Mouse (Mus musculus) forebrain, embryonic 12.5 days (tissue): ENCODE results near the gene Sycn. TPM values are rescaled to one million over a fixed set of nuclear protein-coding genes. Genes with fewer than 3 reads are reported as not detected.

ENCODE experiments used
- ATAC-seq: fragments of 200-750 bp; cut with Nextera tagmentation; 2 replicates; pipeline ENCODE4 v1.8.0; 2017; ENCODE audit warnings: moderate TSS enrichment; ENCODE audit not compliant: low FRiP score
- H3K27ac ChIP-seq: fragments of 300-500 bp; sonication (generic); 2 replicates; pipeline ENCODE4 v1.5.1; 2016; ENCODE audit warnings: mild to moderate bottlenecking
- H3K27me3 ChIP-seq: fragments of 300-500 bp; sonication (generic); 2 replicates; pipeline ENCODE4 v1.6.1; 2016; ENCODE audit warnings: mild to moderate bottlenecking
- H3K36me3 ChIP-seq: fragments of 300-500 bp; sonication (generic); replicated peaks from 2 replicates; pipeline ENCODE4 v1.6.1; 2016; ENCODE audit warnings: mild to moderate bottlenecking
- H3K4me1 ChIP-seq: fragments of 300-500 bp; sonication (generic); 2 replicates; pipeline ENCODE4 v1.6.1; 2016
- H3K4me2 ChIP-seq: fragments of 300-500 bp; sonication (generic); 2 replicates; pipeline ENCODE4 v1.6.1; 2016; ENCODE audit warnings: mild to moderate bottlenecking, moderate library complexity
- H3K4me3 ChIP-seq: fragments of 300-500 bp; sonication (generic); replicated peaks from 2 replicates; pipeline ENCODE4 v1.5.1; 2016; ENCODE audit warnings: mild to moderate bottlenecking
- H3K9ac ChIP-seq: fragments of 300-500 bp; sonication (generic); 2 replicates; pipeline ENCODE4 v1.6.1; 2016; ENCODE audit warnings: mild to moderate bottlenecking
- H3K9me3 ChIP-seq: fragments of 300-500 bp; sonication (generic); 2 replicates; pipeline ENCODE4 v1.6.1; 2016
- WGBS: fragments of 180-500 bp; shearing (Covaris S2); methylation state at CpG from one replicate; pipeline ENCODE4 v1.1.7; 2016; 5-methylcytosine and 5-hydroxymethylcytosine counted together
- polyA plus RNA-seq: library from polyadenylated mRNA; unstranded; fragments of >200 nt; fragmentation: Nextera tagmentation; extraction: Ambion mirVana; gene quantifications from 2 replicates; pipeline ENCODE4 v1.2.1, GENCODE M21; 2016

The Sycn gene
- polyA plus RNA-seq, 1 experiment from 2014 or later = not detected

DNA sequence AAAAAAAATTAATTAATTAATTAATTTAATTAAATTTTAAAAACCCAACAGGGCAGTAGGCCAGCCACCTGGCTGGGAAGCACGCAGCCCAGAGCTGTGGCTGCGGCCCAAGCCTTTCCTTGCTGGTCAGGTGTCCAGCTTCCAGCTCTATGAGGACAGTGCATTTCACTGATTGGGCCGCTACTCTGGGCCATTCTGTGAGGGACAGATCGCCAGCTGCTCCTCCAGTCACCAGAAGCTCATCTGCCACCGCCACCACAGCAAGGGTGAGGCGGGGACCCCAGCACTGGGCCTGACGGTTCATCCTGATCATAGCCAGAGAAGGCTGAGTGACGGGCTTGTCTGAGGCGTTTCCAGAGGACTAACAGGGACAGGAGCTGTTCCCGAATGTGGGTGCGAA is 21.3 kb downstream of the Sycn start:
- Histone ChIP-seq H3K27me3 (no peaks in the 10 kb centered on the region), H3K4me3 (no peak overlapping the region), H3K9ac (no peak overlapping the region), H3K4me1 (no peaks in the 10 kb centered on the region), H3K9me3 (no peaks in the 10 kb centered on the region), H3K36me3 (peaks cover 83% of the 10 kb centered on the region), H3K4me2 (no peak overlapping the region), H3K27ac (no peak overlapping the region)
- ATAC-seq = no peak
- 92% methylated on average over 11 of the region's 11 CpGs for WGBS

DNA sequence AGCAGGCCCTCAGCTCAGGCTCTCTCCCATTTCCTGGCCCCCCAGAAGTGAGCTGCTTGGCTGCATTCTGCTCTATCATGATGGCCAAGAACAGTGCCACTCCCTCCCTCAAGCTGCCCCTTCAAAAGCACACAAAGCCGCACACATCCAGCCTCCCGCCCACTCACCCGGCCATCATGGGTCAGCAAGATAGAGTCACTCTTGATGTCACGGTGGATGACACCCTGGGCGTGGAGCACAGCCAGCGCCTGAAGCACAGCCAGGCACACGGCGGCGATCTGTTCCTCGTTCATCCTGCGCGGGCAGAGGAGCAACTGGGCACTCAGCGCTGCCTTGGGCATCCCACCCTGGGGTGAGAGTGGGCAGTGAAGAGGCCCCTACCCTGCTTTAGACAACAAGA is 21.7 kb downstream of the Sycn start:
- H3K4me1 ChIP-seq = no peaks in the 10 kb centered on the region
- WGBS = 94% methylated on average over 13 of the region's 13 CpGs
- H3K27ac ChIP-seq = no peak overlapping the region
- H3K9ac ChIP-seq = no peak overlapping the region
- H3K36me3 ChIP-seq = peaks cover 87% of the 10 kb centered on the region
- H3K4me3 ChIP-seq = no peak overlapping the region
- no peaks in the 10 kb centered on the region for H3K27me3 ChIP-seq
- no peak overlapping the region for H3K4me2 ChIP-seq
- ATAC-seq = no peak
- no peaks in the 10 kb centered on the region for H3K9me3 ChIP-seq

DNA sequence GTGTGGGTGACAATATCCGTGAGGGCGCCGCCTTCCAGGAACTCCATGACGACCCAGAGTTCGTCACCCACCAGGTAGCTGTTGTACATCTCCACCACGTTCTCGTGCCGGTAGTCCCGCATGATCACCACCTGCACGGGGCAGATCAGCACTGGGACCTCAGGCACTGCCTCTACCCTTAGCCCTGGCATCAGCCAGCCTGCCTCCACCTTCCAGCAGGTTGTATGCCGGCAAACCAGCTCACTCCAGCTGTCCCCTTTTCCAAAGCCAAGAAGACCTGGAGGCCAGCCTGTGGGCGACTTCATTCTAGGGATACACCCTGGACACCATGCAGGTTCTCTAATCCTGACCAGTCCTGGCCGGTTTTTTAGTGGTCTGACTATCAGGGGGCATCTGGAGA is 22.3 kb downstream of the Sycn start:
- H3K36me3 ChIP-seq = peaks cover 93% of the 10 kb centered on the region
- no peak for ATAC-seq
- WGBS = 94% methylated on average over 13 of the region's 13 CpGs

DNA sequence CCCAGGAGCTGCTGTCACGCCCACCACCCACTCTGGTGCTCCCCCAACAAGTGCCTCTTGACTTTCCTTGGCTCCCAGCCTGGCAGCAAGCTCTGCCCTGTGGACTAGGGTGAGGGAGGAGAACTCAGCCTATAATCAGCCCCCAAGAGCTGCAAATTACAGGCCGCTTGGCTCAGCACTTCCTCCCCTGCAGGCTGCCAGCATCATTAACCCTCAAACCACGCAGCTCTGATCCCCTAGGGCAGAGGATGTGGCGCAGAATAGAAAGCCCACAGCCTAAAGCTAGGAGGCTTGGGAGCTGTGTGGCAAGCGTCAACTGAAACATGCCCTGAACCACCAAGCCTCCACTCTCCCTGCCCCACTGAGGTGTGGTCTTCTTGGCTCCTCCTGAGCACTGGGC is 24.7 kb downstream of the Sycn start:
- no peak for ATAC-seq
- WGBS = 86% methylated on average over 5 of the region's 5 CpGs

More for the DNA sequence above, 22.3 kb downstream of the Sycn start:
- H3K9ac ChIP-seq = no peak overlapping the region
- H3K27me3 ChIP-seq = no peaks in the 10 kb centered on the region
- H3K4me2 ChIP-seq = no peak overlapping the region
- no peak overlapping the region for H3K4me3 ChIP-seq
- H3K4me1 ChIP-seq = no peaks in the 10 kb centered on the region
- no peaks in the 10 kb centered on the region for H3K9me3 ChIP-seq
- H3K27ac ChIP-seq = no peak overlapping the region

DNA sequence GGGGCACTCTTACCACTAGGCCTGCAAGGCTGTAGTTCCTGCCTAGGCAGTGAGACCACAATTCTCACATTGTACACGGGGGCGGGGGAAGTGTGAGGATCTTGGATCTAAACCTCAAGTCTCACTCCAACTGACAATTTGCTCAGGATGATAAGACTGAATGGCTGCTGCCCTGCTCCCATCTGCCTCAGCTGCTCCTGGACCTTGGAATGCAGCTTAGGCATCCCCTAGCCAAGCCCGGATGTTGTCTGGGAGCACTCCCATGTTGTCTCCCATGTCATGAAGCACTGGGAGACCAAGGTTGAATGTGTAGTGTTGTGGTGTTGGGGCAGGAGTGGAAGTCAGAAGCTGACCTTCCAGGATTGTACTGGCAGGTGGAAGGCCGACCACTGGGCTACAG is 26.9 kb downstream of the Sycn start:
- Histone ChIP-seq H3K27me3 (no peaks in the 10 kb centered on the region), H3K27ac (no peak overlapping the region), H3K36me3 (peaks cover 65% of the 10 kb centered on the region), H3K9me3 (no peaks in the 10 kb centered on the region), H3K4me2 (no peak overlapping the region), H3K9ac (no peak overlapping the region), H3K4me1 (peaks cover 9% of the 10 kb centered on the region; the same call in 1 of the 2 replicates), H3K4me3 (no peak overlapping the region)
- WGBS = 85% methylated on average over 4 of the region's 4 CpGs
- no peak for ATAC-seq

More for the DNA sequence above, 24.7 kb downstream of the Sycn start:
- H3K4me3 ChIP-seq = no peak overlapping the region
- H3K36me3 ChIP-seq = peaks cover 83% of the 10 kb centered on the region
- H3K4me2 ChIP-seq = no peak overlapping the region
- no peaks in the 10 kb centered on the region for H3K27me3 ChIP-seq
- H3K9ac ChIP-seq = no peak overlapping the region
- H3K9me3 ChIP-seq = no peaks in the 10 kb centered on the region
- no peaks in the 10 kb centered on the region for H3K4me1 ChIP-seq
- no peak overlapping the region for H3K27ac ChIP-seq

DNA sequence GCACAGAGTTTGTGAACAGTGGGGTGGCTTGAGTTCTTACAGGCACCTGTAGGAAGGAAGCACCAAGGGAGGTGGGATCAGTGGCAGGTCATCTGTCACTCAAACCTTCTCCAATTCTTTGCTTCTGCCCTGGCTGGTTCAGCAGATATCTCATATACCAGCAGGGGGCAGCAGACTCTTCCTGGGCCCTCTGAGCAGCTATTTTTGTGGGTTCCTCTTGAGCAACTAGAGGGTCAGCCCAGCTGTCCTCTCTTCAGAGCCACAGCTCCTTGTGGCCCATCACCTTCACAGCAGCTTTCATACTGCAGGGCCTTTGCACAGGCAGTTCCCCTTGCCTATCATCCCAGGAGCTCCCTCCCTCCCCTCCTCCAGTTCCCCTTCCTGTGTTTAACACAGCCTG is 27.6 kb downstream of the Sycn start:
- Histone ChIP-seq H3K4me3 (no peak overlapping the region), H3K27me3 (no peaks in the 10 kb centered on the region), H3K36me3 (peaks cover 58% of the 10 kb centered on the region), H3K4me2 (no peak overlapping the region), H3K4me1 (peaks cover 9% of the 10 kb centered on the region; the same call in 1 of the 2 replicates), H3K9ac (no peak overlapping the region), H3K9me3 (no peaks in the 10 kb centered on the region), H3K27ac (no peak overlapping the region)
- ATAC-seq = no peak

DNA sequence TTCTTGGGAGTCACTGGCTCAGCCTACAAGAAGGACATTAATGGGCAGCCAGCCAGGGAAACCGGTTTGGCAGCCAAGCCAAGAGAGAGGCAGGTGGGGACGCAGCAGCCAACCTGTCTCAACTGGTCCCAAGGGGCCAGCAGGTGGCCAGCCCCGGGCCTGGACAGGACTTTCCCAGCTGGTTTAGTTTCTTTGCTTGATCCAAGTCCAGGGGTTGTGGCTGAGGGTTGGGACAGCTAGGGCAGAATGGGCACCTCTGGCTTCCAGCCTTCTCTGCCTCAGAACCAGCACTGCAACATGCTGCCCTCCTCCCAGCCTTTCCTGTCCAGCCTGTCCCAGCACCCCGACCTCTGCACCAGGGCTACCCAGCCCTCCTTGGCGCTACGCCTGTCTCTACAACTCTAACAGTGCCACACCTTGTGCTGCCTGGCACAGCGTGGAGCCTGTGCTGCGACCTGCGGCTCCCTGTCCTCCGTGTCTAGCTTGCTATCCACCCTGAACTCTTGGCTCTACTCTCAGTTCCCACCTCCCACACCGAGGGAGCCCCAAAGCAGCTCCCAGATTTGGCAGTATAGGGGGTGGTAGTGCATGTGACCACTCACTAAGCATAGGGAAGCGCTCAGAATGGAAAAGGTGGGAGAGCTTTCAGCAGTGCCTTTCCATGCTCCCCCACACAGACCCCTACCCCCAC is 29.8 kb downstream of the Sycn start:
- Histone ChIP-seq H3K9me3 (no peaks in the 10 kb centered on the region), H3K9ac (no peak overlapping the region), H3K4me2 (no peak overlapping the region), H3K4me1 (peaks cover 9% of the 10 kb centered on the region; the same call in 1 of the 2 replicates), H3K27ac (no peak overlapping the region), H3K4me3 (no peak overlapping the region), H3K27me3 (no peaks in the 10 kb centered on the region), H3K36me3 (peaks cover 36% of the 10 kb centered on the region)
- no peak for ATAC-seq
- 85% methylated on average over 12 of the region's 12 CpGs for WGBS

DNA sequence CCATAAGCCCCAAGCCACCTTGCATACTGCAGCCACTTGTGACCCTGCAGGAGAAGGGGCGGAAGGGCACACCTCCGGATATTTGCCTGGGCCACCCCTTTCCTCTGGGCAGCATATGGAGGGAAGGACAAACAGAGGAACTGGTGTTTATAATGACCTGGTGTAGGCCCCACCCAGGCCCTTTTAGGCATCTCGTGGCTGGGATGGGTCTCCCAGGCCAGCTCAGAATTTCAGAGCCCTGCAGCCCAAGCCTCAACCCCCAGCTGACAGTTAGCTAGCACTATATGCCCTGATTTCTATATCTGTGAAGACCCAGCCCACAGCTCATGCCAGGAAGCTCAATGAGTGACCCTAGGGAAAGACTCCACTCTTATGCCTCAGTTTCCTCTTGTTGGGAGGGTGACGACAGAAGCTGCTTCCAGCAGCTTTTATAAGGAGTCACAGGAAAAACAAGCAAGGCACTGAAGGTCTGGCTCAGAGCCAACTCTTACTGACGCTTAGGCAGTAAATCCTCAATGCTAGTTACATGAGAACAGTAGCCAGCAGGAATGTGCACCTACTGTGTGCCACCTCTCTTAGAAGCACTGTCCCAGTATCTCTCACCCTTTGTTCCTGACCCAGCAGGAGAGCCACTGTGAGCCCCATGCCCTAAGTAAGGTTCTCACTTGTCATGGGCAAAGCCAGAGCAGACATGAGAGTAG is 30.4 kb downstream of the Sycn start:
- no peak overlapping the region for H3K4me3 ChIP-seq
- H3K27me3 ChIP-seq = no peaks in the 10 kb centered on the region
- no peaks in the 10 kb centered on the region for H3K9me3 ChIP-seq
- peaks cover 9% of the 10 kb centered on the region; the same call in 1 of the 2 replicates for H3K4me1 ChIP-seq
- 54% methylated on average over 5 of the region's 5 CpGs for WGBS
- H3K27ac ChIP-seq = no peak overlapping the region
- H3K36me3 ChIP-seq = peaks cover 29% of the 10 kb centered on the region
- no peak overlapping the region for H3K4me2 ChIP-seq
- H3K9ac ChIP-seq = no peak overlapping the region
- no peak for ATAC-seq

DNA sequence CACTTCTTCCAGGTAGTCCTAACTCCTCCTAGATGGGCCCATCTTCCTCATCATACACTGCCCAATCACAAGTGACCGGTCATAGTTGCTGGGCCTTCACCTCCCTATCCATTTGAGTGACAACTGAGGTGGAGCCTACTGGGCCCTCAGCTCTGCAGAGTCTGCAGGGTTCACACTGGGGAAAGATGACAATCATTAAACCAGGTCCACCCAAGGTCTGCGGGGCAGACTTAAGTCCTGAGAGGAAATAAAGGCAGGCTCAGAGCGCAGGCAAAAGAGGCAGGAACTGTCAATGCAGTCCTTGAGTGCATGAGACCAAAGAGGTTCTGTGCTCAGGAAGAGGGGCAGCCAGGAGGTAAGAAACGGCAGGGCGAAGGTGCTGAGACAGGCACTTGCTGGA is 32.0 kb downstream of the Sycn start:
- H3K27ac ChIP-seq = no peak overlapping the region
- H3K4me3 ChIP-seq = no peak overlapping the region
- H3K36me3 ChIP-seq = peaks cover 14% of the 10 kb centered on the region
- no peaks in the 10 kb centered on the region for H3K9me3 ChIP-seq
- H3K9ac ChIP-seq = no peak overlapping the region
- no peak overlapping the region for H3K4me2 ChIP-seq
- no peaks in the 10 kb centered on the region for H3K27me3 ChIP-seq
- ATAC-seq = no peak
- H3K4me1 ChIP-seq = peaks cover 16% of the 10 kb centered on the region
- WGBS = 86% methylated on average over 5 of the region's 5 CpGs

DNA sequence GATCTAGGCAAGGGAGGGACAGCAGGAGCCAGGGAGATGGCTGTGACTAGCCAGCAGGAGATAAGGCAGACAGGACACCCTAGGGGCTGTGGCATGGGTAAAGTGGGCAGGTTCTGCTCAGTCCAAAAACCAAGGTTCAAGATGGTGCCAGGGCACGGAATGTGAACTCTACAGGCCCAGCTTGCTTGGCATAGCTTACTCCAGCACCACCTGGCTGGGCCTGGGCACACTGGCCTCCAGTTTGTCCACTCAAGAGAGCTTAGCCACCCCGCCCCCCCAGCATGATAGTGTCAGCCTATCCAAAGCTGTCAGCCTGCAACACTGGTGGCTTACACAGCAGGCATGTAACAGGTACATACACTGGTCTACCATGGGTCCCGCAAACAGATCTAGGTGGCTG is 32.6 kb downstream of the Sycn start:
- H3K9ac ChIP-seq = no peak overlapping the region
- no peaks in the 10 kb centered on the region for H3K9me3 ChIP-seq
- H3K36me3 ChIP-seq = peaks cover 9% of the 10 kb centered on the region; the same call in 1 of the 2 replicates
- WGBS = 98% methylated on average over 3 of the region's 3 CpGs
- no peaks in the 10 kb centered on the region for H3K27me3 ChIP-seq
- no peak for ATAC-seq
- H3K4me2 ChIP-seq = no peak overlapping the region
- no peak overlapping the region for H3K27ac ChIP-seq
- H3K4me1 ChIP-seq = peaks cover 16% of the 10 kb centered on the region
- no peak overlapping the region for H3K4me3 ChIP-seq

DNA sequence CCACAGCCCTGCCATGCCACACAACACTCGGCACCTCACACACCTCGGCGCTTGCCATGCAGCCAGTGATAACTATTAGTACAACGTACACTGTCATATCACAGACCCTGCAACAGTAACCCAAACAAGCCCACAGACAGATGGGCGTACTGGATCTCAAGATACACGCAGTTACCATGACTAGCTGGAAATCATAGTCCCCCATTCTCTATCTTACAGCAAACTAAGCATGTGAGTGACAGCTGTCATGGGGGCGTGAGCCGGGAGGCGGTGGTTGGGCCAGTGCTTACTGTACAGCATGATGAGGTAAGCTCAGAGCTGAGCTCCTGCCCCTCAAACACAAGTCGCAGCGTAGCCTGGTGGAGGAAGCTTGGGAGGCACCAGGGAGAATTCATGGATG is 34.9 kb downstream of the Sycn start:
- Histone ChIP-seq H3K4me3 (no peak overlapping the region), H3K4me2 (no peak overlapping the region), H3K27me3 (no peaks in the 10 kb centered on the region), H3K36me3 (peaks cover 4% of the 10 kb centered on the region; the same call in 1 of the 2 replicates), H3K4me1 (peaks cover 25% of the 10 kb centered on the region), H3K27ac (no peak overlapping the region), H3K9me3 (no peaks in the 10 kb centered on the region), H3K9ac (no peak overlapping the region)
- ATAC-seq = no peak
- WGBS = 93% methylated on average over 11 of the region's 11 CpGs

DNA sequence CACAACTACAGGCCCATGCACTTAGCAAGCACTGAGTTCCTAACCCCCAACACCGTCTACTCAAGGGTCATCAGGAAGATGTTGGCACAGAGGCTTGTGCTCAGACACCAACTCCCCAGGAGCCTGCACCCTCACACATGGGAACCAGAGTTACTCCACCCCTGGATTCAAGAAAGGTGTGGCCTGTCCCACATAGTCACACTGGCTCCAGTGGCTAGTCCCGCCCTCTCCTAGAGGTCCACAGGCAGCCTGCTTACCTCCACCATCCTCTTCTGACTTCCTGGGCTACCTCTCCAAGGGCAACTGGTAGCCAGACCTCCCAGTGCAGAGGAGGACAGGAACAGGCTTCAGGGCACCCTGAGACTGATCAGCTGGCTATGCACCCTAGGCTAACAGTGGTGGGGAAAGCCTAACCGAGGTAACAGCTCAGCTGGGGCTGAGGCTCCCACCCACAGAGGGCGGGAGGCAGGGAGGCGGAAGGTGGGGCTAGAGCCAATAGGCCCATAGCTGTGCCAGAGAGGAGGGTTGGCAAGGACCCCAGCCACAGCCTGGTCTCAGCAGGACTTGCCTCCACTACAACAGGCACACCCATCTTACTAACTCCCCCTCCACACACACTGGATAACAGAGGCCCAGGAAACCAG is 35.7 kb downstream of the Sycn start:
- Histone ChIP-seq H3K9ac (no peak overlapping the region), H3K27ac (no peak overlapping the region), H3K36me3 (peaks cover 4% of the 10 kb centered on the region; the same call in 1 of the 2 replicates), H3K4me3 (no peak overlapping the region), H3K4me2 (no peak overlapping the region), H3K9me3 (no peaks in the 10 kb centered on the region), H3K27me3 (no peaks in the 10 kb centered on the region), H3K4me1 (peaks cover 23% of the 10 kb centered on the region)
- 82% methylated on average over 5 of the region's 5 CpGs for WGBS
- ATAC-seq = no peak
